Mouse (Mus musculus) cortical plate, adult 2 months (tissue): ENCODE data around the gene Siglecg.

ENCODE experiments used
- CTCF ChIP-seq: fragments of 200-500 bp; IDR thresholded peaks from 2 replicates; pipeline ENCODE4 v1.5.1; 2011; ENCODE audit warnings: mild to moderate bottlenecking, control low read depth, low read length; ENCODE audit not compliant: insufficient read depth; ENCODE audit errors: extremely low read depth
- POLR2A ChIP-seq: fragments of 200-500 bp; IDR thresholded peaks from 2 replicates; pipeline ENCODE4 v1.6.1; 2011; ENCODE audit warnings: mild to moderate bottlenecking, low read length, control low read depth; ENCODE audit not compliant: insufficient read depth; ENCODE audit errors: extremely low read depth

DNA sequence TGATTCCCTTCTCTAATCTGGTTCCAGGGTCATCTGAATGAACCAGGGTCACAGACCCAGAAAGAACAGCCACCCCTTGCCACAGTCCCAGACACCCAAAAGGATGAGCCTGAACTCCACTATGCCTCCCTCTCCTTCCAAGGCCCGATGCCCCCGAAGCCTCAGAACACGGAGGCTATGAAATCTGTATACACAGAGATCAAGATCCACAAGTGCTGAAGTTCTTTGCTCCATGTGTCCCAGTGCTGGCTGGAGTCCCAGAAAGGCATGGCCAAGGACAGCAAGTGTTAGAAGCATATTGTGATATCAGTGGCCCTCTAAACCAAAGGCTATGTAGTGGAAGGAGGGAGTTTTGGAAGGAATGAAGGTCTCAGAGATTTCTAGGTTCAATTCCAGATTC is 49.4 kb upstream of the Siglecg start:
- TF ChIP-seq CTCF = no peak
- TF ChIP-seq POLR2A = no peak
